Mouse (Mus musculus) hindbrain, embryonic 16.5 days (tissue): ENCODE measurements around the gene Tead1. TPM values are rescaled to one million over a fixed set of nuclear protein-coding genes. Genes with fewer than 3 reads are reported as not detected.

Experiments used
- ATAC-seq: fragments of 200-750 bp; cut with Nextera tagmentation; 2 replicates; pipeline ENCODE4 v1.8.0; 2017; ENCODE audit warnings: moderate TSS enrichment, moderate library complexity
- H3K27ac ChIP-seq: fragments of 300-500 bp; sonication (generic); 2 replicates; pipeline ENCODE4 v1.5.1; 2014; ENCODE audit warnings: low read depth, mild to moderate bottlenecking, control low read depth, low read length, moderate library complexity
- H3K27me3 ChIP-seq: fragments of 300-500 bp; sonication (generic); replicated peaks from 2 replicates; pipeline ENCODE4 v1.6.1; 2014; ENCODE audit warnings: low read length; ENCODE audit not compliant: control insufficient read depth, insufficient read depth
- H3K36me3 ChIP-seq: fragments of 300-500 bp; sonication (generic); 2 replicates; pipeline ENCODE4 v1.6.1; 2014; ENCODE audit warnings: mild to moderate bottlenecking, low read length, moderate library complexity, mixed read lengths; ENCODE audit not compliant: control insufficient read depth, insufficient read depth
- H3K4me1 ChIP-seq: fragments of 300-500 bp; sonication (generic); 2 replicates; pipeline ENCODE4 v1.6.1; 2014; ENCODE audit warnings: low read depth, low read length; ENCODE audit not compliant: control insufficient read depth, insufficient read depth
- H3K4me2 ChIP-seq: fragments of 300-500 bp; sonication (generic); 2 replicates; pipeline ENCODE4 v1.6.1; 2014; ENCODE audit warnings: mild to moderate bottlenecking, low read length, control low read depth, moderate library complexity
- H3K4me3 ChIP-seq: fragments of 300-500 bp; sonication (generic); 2 replicates; pipeline ENCODE4 v1.5.1; 2014; ENCODE audit warnings: mild to moderate bottlenecking, low read length, control low read depth, moderate library complexity
- H3K9ac ChIP-seq: fragments of 300-500 bp; sonication (generic); 2 replicates; pipeline ENCODE4 v1.6.1; 2014; ENCODE audit warnings: low read depth, mild to moderate bottlenecking, control low read depth, low read length, moderate library complexity
- H3K9me3 ChIP-seq: fragments of 300-500 bp; sonication (generic); 2 replicates; pipeline ENCODE4 v1.6.1; 2014; ENCODE audit warnings: mild to moderate bottlenecking, low read length, moderate library complexity; ENCODE audit not compliant: control insufficient read depth
- WGBS: fragments of 180-500 bp; shearing (Covaris S2); extraction: QIAGEN DNeasy Blood & Tissue Kit; methylation state at CpG from one replicate; pipeline ENCODE4 v1.1.7; 2014; 5-methylcytosine and 5-hydroxymethylcytosine counted together
- polyA plus RNA-seq: library from polyadenylated mRNA; unstranded; fragments of >200 nt; fragmentation: Nextera tagmentation; extraction: Ambion mirVana; gene quantifications from 2 replicates; pipeline ENCODE4 v1.2.1, GENCODE M21; 2015

Gene Tead1
- polyA plus RNA-seq, 1 experiment from 2014 or later = 12.1 TPM

DNA sequence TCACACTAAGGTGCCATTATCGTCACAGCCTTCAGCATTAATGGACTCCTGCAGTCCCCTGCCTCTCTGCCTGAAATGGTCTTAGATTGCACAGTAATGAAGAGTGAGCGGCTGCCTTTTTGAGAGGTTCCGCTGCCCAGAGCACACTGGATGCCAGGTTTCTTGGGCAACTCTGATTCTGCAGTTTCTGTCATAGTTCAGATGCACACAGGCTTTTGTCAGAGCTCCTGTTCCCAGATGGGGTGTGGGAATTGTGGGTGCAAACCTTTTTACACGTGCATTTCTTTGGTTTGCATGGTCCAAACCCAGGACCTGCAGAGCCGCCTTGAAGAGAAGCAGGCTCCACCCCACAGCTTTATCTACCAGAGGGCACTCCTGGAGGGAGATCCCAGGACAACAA lies 19.3 kb upstream of the Tead1 start:
- no peaks in the 10 kb centered on the region for H3K36me3 ChIP-seq
- H3K9me3 ChIP-seq = no peaks in the 10 kb centered on the region
- no peak overlapping the region for H3K4me3 ChIP-seq
- H3K4me2 ChIP-seq = no peak overlapping the region
- no peaks in the 10 kb centered on the region for H3K27me3 ChIP-seq
- no peak overlapping the region for H3K27ac ChIP-seq
- no peak for ATAC-seq
- H3K9ac ChIP-seq = no peak overlapping the region
- WGBS = 38% methylated on average over 5 of the region's 5 CpGs
- H3K4me1 ChIP-seq = peaks cover 5% of the 10 kb centered on the region; the same call in 1 of the 2 replicates

DNA sequence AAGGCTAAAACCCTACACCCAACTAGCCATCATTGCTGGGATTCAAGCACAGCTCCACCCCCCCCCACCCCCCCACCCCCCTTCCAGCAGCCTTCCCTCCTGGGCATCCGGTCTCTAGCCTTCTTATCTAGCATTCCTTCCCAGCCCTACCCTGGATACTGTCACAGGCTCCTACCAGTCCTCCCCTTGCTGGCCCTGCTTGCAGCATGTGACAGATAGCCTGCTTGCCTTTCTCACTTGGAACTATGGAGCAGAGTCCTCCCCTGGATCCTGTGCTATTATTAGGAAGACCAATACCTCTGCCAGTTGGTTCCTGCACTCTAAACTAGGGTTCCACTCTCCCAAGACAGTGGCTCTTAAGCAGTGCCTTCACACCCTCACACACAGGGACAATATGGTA lies 18.8 kb upstream of the Tead1 start:
- Histone ChIP-seq H3K27me3 (no peaks in the 10 kb centered on the region), H3K4me2 (no peak overlapping the region), H3K4me3 (no peak overlapping the region), H3K9ac (no peak overlapping the region), H3K9me3 (no peaks in the 10 kb centered on the region), H3K36me3 (no peaks in the 10 kb centered on the region), H3K27ac (no peak overlapping the region), H3K4me1 (peaks cover 5% of the 10 kb centered on the region; the same call in 1 of the 2 replicates)
- no peak for ATAC-seq
- 33% methylated on average over 1 of the region's 1 CpGs for WGBS

DNA sequence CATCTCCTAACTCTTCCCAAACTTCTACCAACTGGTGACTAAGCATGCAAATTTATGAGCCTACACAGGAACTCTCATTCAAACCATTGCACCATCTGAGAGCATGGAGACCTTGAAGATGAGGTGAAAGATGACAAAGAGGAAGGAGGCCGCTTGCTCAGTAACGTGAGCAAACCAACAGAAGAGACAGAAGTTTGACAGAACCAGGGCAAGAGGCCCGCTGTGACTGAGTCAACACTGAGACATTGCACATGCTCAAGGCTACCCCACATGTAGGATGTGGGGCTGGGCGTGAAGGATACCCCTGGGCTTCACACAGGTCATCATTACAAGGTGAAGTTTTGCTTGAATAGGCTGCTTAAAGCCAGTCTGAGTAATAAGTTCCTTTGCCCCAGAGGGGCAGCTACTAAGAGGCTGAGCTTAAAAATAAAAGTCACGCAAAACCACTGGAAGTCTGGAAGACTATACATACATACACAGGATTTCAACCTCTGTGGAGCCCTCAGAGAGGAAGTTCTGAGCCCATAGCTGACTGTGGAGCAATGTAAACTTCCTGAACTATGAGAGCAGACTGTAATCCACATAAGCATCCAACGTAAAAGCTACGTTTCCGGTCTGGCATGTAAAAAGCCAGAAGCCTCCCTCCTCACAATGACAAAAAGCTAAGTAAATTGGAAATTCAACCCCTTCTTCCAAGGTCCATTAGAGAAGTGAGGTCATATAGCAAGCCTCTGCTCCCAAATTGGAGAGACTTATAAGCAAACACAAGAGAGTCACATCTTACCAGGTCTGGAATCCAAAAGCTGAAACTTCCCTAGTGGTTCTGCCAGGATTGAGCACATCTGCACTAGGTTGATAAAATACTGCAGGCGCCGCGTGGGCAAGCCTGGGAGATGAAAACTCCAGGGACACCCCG lies 16.5 kb upstream of the Tead1 start:
- H3K9ac ChIP-seq = no peak overlapping the region
- no peaks in the 10 kb centered on the region for H3K9me3 ChIP-seq
- no peak for ATAC-seq
- no peaks in the 10 kb centered on the region for H3K27me3 ChIP-seq
- H3K4me3 ChIP-seq = no peak overlapping the region
- peaks cover 3% of the 10 kb centered on the region; the same call in 1 of the 2 replicates for H3K4me1 ChIP-seq
- no peak overlapping the region for H3K27ac ChIP-seq
- no peaks in the 10 kb centered on the region for H3K36me3 ChIP-seq
- H3K4me2 ChIP-seq = peak overlapping the region; percentile 20; the same call in 1 of the 2 replicates
- WGBS = 65% methylated on average over 12 of the region's 12 CpGs

DNA sequence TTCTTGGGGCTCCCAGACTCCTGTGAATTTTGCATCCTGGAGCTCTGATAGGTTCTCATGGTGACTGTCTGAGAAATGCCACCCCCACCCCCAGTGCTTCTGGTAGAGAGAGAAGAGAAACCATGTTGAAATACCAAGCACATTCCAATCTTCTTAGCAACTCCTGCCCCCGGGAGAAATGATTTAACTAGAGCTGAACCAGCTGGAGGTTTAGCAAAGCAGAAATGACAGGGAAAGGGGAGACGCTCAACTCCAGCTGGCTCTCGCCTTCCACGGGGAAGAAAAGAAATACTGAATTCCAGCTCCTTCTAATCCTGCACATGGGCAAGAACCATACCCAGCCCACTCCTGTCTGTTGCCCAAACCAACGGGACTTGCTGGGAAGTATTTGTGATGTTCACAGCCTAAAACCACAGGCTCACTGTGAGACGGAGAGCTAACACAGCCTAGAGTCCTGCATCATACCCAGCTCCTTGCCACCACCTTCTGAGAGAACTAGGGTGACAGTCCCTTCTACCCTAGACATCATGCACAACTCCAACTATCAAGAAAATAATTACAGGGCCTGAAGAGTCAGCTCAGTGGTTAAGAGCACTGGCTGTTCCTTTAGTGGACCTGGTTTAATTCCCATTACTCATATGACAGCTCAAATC lies 15.7 kb upstream of the Tead1 start:
- 22% methylated on average over 6 of the region's 6 CpGs for WGBS
- Histone ChIP-seq H3K4me3 (no peak overlapping the region), H3K4me2 (peak overlapping the region; percentile 20; the same call in 1 of the 2 replicates), H3K4me1 (peaks cover 3% of the 10 kb centered on the region; the same call in 1 of the 2 replicates), H3K27ac (no peak overlapping the region), H3K9me3 (no peaks in the 10 kb centered on the region), H3K27me3 (no peaks in the 10 kb centered on the region), H3K36me3 (no peaks in the 10 kb centered on the region), H3K9ac (no peak overlapping the region)
- peak; percentile 58 for ATAC-seq

DNA sequence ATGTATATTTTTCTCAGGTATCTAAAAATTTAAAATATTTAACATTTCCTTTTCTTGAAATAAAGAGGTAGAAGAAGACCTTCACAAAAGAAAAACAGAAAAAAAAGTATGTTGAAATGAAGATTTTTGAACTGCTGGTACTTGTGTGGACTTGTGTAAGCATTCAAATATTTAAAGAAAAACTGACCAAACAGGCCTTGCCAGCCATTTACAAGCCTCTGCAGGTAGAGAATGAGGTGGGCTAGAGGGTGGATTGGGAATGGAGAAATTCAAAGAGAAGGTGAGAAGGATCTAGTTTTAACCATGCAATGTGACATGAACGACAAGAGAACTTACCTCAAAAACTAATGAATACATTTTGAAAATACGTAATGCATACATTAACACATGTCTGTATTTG lies 9.1 kb upstream of the Tead1 start:
- 90% methylated on average over 2 of the region's 2 CpGs for WGBS
- H3K4me3 ChIP-seq = no peak overlapping the region

DNA sequence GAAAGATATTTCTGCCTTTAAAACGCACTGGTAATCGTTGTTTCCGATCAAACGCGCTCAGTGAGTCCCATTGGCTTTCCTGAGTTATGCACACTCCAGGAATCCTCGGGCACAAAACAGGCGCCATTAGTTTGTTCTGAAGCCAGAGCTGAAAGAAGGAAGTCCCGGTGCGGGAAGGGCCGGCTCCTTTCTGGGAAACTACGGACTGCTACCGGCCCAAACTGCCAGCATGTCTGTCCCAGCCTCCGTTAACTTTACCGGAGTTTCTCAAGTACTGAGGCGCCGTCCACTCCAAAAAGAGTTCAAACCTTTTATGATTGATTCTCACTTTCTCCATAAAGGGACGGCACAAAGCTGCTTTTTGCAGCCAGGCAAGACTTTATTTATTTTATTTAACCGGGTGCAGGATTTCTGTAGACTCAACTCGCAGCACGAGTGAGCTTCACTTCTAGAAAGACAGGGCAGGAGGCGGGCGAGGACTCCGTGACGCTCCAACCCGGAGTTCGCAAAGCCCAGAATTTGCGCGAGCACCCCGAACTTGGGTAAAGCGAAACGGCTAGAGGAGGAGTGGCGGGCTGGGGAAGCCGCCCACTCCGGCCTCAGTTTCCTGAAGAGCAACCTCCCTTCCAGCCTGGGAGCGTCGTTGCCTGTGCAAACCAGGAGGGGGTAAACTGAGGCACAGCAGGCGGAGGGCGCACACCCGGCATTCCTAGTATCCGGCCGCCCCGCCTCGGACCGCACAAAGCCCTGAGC lies 524 bp upstream of the Tead1 start:
- H3K4me3 ChIP-seq = peak overlapping the region; percentile 85
- no peaks in the 10 kb centered on the region for H3K9me3 ChIP-seq
- peak; percentile 72 for ATAC-seq
- peaks cover 14% of the 10 kb centered on the region for H3K4me1 ChIP-seq
- under 1% methylated on average over 37 of the region's 44 CpGs for WGBS
- peak overlapping the region; percentile 92 for H3K27ac ChIP-seq
- peak overlapping the region; percentile 85 for H3K9ac ChIP-seq
- no peaks in the 10 kb centered on the region for H3K36me3 ChIP-seq
- peak overlapping the region; percentile 79 for H3K4me2 ChIP-seq
- no peaks in the 10 kb centered on the region for H3K27me3 ChIP-seq

More for the DNA sequence above, 9.1 kb upstream of the Tead1 start:
- Histone ChIP-seq H3K9me3 (no peaks in the 10 kb centered on the region), H3K4me2 (no peak overlapping the region), H3K36me3 (no peaks in the 10 kb centered on the region), H3K4me1 (no peaks in the 10 kb centered on the region), H3K27me3 (no peaks in the 10 kb centered on the region), H3K9ac (no peak overlapping the region), H3K27ac (no peak overlapping the region)
- no peak for ATAC-seq

DNA sequence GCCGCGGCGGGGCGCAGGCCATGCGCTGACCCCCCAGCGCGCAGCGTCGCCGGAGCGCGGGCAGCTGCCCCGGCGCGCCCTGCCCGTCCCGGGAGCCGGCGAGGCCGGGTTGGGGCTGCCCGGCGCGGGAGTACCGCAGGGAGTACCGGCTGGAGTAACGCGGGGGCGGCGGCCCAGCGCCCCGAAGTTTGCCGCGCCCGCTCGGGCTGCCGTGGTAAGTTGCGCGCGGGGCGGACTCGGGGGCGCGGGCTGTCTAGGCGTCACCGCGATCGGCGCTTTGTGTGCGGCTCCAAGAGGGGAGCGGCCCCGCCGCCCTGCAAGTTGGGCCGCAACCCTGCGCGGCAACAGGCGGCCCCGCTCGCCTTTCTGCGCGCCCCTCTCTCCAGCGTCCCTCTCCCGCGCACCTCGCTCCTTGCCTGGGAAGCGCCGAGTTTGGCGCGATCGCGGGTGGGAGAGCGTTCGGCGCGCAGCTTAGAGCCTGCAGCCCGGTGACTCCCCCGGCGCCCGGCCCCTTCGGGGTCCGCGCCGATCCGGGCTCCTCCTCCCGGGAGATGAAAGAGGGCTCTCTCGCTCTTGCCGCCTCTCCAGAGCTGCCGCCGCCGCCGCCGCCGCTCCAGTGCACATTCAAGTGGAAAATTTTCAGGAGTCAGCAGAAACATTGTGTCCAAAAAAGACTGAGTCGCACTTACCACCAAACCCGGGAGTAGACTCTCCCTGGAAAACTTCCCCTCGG lies 561 bp downstream of the Tead1 start:
- Histone ChIP-seq H3K27me3 (no peaks in the 10 kb centered on the region), H3K36me3 (no peaks in the 10 kb centered on the region), H3K27ac (peak overlapping the region; percentile 92), H3K4me2 (peak overlapping the region; percentile 79), H3K4me3 (peak overlapping the region; percentile 85), H3K4me1 (peaks cover 17% of the 10 kb centered on the region), H3K9me3 (no peaks in the 10 kb centered on the region), H3K9ac (peak overlapping the region; percentile 85)
- peak; percentile 65 for ATAC-seq
- under 1% methylated on average over 40 of the region's 95 CpGs for WGBS

DNA sequence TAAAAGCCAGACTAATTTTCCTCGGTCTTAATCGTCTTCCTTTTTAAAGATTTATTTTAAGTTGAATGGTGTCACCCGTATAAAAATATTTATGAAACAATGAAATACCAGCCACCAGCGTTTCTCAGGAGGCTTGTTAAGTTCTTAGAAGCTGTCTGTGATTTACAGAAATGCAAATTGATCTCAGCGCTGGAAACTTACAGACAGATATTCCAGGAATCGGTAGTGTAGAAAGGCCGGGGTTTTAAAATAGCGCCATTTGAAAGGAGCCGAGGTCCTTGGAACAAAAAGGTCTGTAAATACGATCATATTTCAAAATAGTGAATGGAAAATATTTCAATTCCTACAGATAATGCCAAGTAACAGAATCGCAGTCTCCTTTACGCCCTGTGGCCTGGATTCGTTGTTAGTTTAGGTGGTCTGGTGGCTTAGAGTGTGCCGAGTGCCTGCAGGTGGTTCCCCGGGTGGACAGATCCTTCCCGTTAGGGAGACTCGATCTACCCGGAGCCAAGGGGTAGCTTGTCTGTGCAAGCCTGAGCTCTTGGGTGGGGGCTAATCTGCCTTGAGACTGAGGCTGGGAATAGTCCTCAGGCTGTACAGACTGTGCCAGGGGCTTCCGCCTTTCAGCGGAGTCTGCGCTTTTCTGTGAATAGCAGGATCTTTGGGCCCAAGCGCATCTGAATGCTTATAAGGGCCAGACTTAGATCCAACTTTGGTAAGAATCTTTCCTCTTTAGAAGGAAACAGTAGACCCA lies 1.6 kb downstream of the Tead1 start:
- H3K9me3 ChIP-seq = no peaks in the 10 kb centered on the region
- peak overlapping the region; percentile 68; the same call in 1 of the 2 replicates for H3K27ac ChIP-seq
- no peaks in the 10 kb centered on the region for H3K27me3 ChIP-seq
- peaks cover 27% of the 10 kb centered on the region for H3K4me1 ChIP-seq
- WGBS = 3% methylated on average over 22 of the region's 22 CpGs
- ATAC-seq = peak; percentile 47
- H3K4me3 ChIP-seq = peak overlapping the region; percentile 85
- H3K9ac ChIP-seq = peak overlapping the region; percentile 85
- no peaks in the 10 kb centered on the region for H3K36me3 ChIP-seq
- H3K4me2 ChIP-seq = peak overlapping the region; percentile 79
